Mouse (Mus musculus): ENCODE results near the gene Dnajb1.

DNA sequence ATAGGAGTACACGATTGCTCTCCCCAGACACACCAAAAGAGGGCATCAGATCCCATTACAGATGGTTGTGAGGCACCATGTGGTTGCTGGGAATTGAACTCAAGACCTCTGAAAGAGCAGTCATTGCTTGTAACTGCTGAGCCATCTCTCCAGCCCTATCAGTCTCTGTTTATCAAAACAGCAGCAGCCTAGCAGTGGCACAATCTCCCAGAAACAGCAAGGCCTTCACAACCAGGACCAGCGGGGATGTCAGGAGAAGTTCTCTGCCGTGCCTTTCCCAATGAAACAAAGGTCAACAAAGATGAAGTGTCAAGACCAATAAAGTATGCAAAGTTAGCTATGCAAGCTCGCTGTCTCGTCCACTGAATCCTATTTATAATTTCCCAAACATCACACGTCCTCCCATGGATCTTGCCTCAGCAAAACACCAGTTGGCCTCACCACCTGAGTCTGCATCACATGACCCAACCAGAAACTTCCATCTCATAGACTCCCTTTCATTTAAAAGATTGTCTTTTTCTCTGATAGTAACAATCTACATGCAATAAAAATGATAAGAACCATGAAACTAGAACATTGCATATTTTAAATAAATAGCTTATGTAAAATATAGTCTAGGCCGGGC, 24.2 kb downstream of the Dnajb1 start:
- TF ChIP-seq CTCF (IDR thresholded peaks at IDR 0.05; ENCODE audit: borderline replicate concordance, insufficient read depth, low read depth, low read length) (no peak), POLR2A (IDR thresholded peaks at IDR 0.05; ENCODE audit: borderline replicate concordance, insufficient read depth, low read length) (no peak)
